Mouse (Mus musculus) heart, embryonic 10.5 days (tissue): ENCODE results near the gene Nars2. TPM values are rescaled to one million over a fixed set of nuclear protein-coding genes. Genes with fewer than 3 reads are reported as not detected.
A peak's percentile ranks its signal among the peaks of the same experiment; 100 is the strongest.

ENCODE experiments used
- DNase-seq: peaks from one replicate; pipeline ENCODE4 v3.0.0-alpha.2; 2017; ENCODE audit warnings: low spot score
- H3K27ac ChIP-seq: fragments of 300-500 bp; sonication (generic); 2 replicates; pipeline ENCODE4 v1.5.1; 2016; ENCODE audit warnings: mild to moderate bottlenecking
- H3K27me3 ChIP-seq: fragments of 300-500 bp; sonication (generic); 2 replicates; pipeline ENCODE4 v1.6.1; 2016; ENCODE audit warnings: mild to moderate bottlenecking; ENCODE audit not compliant: poor library complexity, insufficient read depth, severe bottlenecking
- H3K36me3 ChIP-seq: fragments of 300-500 bp; sonication (generic); 2 replicates; pipeline ENCODE4 v1.6.1; 2016; ENCODE audit warnings: mild to moderate bottlenecking, moderate library complexity
- H3K4me1 ChIP-seq: fragments of 300-500 bp; sonication (generic); 2 replicates; pipeline ENCODE4 v1.6.1; 2016; ENCODE audit warnings: mild to moderate bottlenecking
- H3K4me3 ChIP-seq: fragments of 300-500 bp; sonication (generic); 2 replicates; pipeline ENCODE4 v1.5.1; 2016; ENCODE audit warnings: mild to moderate bottlenecking, moderate library complexity
- H3K9me3 ChIP-seq: fragments of 300-500 bp; sonication (generic); 2 replicates; pipeline ENCODE4 v1.6.1; 2016; ENCODE audit warnings: mild to moderate bottlenecking, moderate library complexity
- WGBS: fragments of 180-500 bp; shearing (Covaris S2); methylation state at CpG from one replicate; pipeline ENCODE4 v1.1.7; 2016; 5-methylcytosine and 5-hydroxymethylcytosine counted together
- polyA plus RNA-seq: library from polyadenylated mRNA; unstranded; fragments of >200 nt; fragmentation: Nextera tagmentation; extraction: Ambion mirVana; gene quantifications from 2 replicates; pipeline ENCODE4 v1.2.1, GENCODE M21; 2016

The Nars2 gene
- polyA plus RNA-seq, 1 experiment from 2014 or later: 22.1 TPM

GRCm38 (mm10) chr7:97081959-97082218, 130.6 kb downstream of the Nars2 start:
- DNase-seq: no peak
- H3K4me3 ChIP-seq: peak overlapping the region; percentile 90
- no peaks in the 10 kb centered on the region for H3K36me3 ChIP-seq
- whole genome bisulfite sequencing: under 1% methylated on average over 38 of the region's 38 CpGs
- H3K27ac ChIP-seq: peak overlapping the region; percentile 97
- H3K27me3 ChIP-seq: no peaks in the 10 kb centered on the region
- H3K4me1 ChIP-seq: peaks cover 23% of the 10 kb centered on the region
- H3K9me3 ChIP-seq: no peaks in the 10 kb centered on the region

DNA sequence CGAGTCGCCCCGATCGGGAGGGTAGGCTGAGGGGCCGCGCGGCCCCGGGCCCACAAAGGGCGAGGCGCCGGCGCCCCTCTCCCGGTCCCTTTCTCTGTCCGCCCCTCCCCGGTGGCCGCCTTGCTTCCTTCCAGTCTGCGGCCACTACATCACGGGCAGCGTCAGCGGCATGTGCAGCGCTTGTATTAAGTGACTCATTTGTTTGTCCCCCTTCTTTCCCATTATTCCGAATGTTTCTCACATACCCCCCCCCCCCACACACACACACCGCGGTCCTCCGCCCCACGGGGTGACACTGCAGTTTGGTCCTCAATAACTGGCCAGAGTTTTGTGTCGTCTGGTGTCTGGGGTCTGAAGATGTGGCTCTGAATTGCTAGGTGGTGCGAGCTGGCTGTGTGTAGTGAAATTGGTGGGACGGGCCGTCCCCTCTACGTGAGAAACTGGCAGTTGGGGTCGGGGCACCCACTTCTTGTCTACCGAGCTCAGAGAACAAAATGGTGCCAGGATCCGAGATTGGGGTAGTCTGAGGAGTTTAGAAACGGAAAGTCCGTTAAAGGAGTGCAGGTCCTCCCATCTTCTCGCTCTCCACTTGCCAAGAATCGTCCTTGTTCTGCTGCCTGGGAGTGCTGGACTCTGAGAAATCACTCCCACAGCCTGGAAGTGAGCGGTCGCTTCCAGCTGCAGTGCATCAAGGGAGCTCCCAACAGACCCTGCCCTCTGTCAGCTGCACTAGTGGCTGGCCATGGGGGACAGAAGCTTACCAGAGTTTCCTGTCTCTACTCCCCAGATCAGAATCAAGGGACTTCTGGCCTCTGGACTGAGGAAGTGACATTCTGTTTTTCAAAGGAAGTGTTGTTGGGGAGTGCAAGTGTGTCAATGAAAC, 131.2 kb downstream of the Nars2 start:
- peak; percentile 91 for DNase-seq
- no peaks in the 10 kb centered on the region for H3K36me3 ChIP-seq
- peak overlapping the region; percentile 90 for H3K4me3 ChIP-seq
- no peaks in the 10 kb centered on the region for H3K27me3 ChIP-seq
- H3K27ac ChIP-seq: peak overlapping the region; percentile 97
- H3K9me3 ChIP-seq: no peaks in the 10 kb centered on the region
- under 1% methylated on average over 40 of the region's 40 CpGs for WGBS
- peaks cover 23% of the 10 kb centered on the region for H3K4me1 ChIP-seq

- WGBS: 78% methylated on average over 9 of the region's 9 CpGs
- peak overlapping the region; percentile 97; the same call in 1 of the 2 replicates for H3K27ac ChIP-seq
- peaks cover 23% of the 10 kb centered on the region for H3K4me1 ChIP-seq
- H3K9me3 ChIP-seq: no peaks in the 10 kb centered on the region
- no peak for DNase-seq
- H3K36me3 ChIP-seq: no peaks in the 10 kb centered on the region
- H3K4me3 ChIP-seq: peak overlapping the region; percentile 90; the same call in 1 of the 2 replicates
- no peaks in the 10 kb centered on the region for H3K27me3 ChIP-seq
Observed at GRCm38 (mm10) chr7:97083579-97083978, 132.3 kb downstream of the Nars2 start.

- Histone ChIP-seq H3K27me3 (no peaks in the 10 kb centered on the region), H3K4me3 (no peak overlapping the region), H3K27ac (no peak overlapping the region), H3K36me3 (no peaks in the 10 kb centered on the region), H3K4me1 (peaks cover 22% of the 10 kb centered on the region), H3K9me3 (no peaks in the 10 kb centered on the region)
- WGBS: 91% methylated on average over 1 of the region's 1 CpGs
- no peak for DNase-seq
Observed at GRCm38 (mm10) chr7:97084181-97084580, 132.9 kb downstream of the Nars2 start.

DNA sequence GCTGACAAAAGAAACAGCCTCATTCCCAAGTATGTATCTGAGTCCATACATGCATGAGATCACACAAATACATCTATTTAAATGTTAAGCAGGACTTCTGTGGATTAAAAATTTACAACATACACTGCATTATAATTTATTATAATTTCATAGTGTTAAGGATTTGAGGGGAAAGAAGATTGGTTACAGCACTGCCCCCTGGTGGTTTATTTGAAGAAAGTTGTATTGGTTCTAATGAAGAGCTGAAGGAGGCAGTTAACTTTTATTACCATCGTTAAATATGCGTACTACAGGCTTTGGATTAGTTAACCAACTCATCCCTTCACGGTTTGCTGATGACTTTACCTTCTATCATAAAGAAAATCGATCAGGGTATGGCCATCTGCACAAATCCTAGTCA, 134.0 kb downstream of the Nars2 start:
- H3K4me1 ChIP-seq: peaks cover 20% of the 10 kb centered on the region
- no peaks in the 10 kb centered on the region for H3K36me3 ChIP-seq
- H3K9me3 ChIP-seq: no peaks in the 10 kb centered on the region
- no peak for DNase-seq
- no peak overlapping the region for H3K27ac ChIP-seq
- H3K27me3 ChIP-seq: no peaks in the 10 kb centered on the region
- 15% methylated on average over 4 of the region's 4 CpGs for WGBS
- H3K4me3 ChIP-seq: no peak overlapping the region

- H3K27me3 ChIP-seq: no peaks in the 10 kb centered on the region
- no peaks in the 10 kb centered on the region for H3K36me3 ChIP-seq
- DNase-seq: no peak
- 70% methylated on average over 3 of the region's 3 CpGs for WGBS
- H3K9me3 ChIP-seq: no peaks in the 10 kb centered on the region
- no peak overlapping the region for H3K27ac ChIP-seq
- peaks cover 8% of the 10 kb centered on the region; the same call in 1 of the 2 replicates for H3K4me1 ChIP-seq
- H3K4me3 ChIP-seq: no peak overlapping the region
Observed at GRCm38 (mm10) chr7:97094241-97094640, 142.9 kb downstream of the Nars2 start.

- H3K27ac ChIP-seq: no peak overlapping the region
- WGBS: 80% methylated on average over 3 of the region's 3 CpGs
- no peaks in the 10 kb centered on the region for H3K36me3 ChIP-seq
- no peak overlapping the region for H3K4me3 ChIP-seq
- DNase-seq: no peak
- H3K27me3 ChIP-seq: no peaks in the 10 kb centered on the region
- no peaks in the 10 kb centered on the region for H3K9me3 ChIP-seq
- H3K4me1 ChIP-seq: no peaks in the 10 kb centered on the region
Observed at GRCm38 (mm10) chr7:97108119-97108518, 156.8 kb downstream of the Nars2 start.

Other genes with a start within 250 kb of the Nars2 start
- 6.7 and 8.3 TPM in 2 replicates for gene Gab2, start 130.1 kb downstream of the Nars2 start, polyA plus RNA-seq